Mouse (Mus musculus): ENCODE measurements around the gene Cacfd1. TPM values are rescaled to one million over a fixed set of nuclear protein-coding genes. Genes with fewer than 3 reads are reported as not detected.

Gene Cacfd1
- polyA plus RNA-seq, 1 experiment from 2014 or later = 96.5 TPM

DNA sequence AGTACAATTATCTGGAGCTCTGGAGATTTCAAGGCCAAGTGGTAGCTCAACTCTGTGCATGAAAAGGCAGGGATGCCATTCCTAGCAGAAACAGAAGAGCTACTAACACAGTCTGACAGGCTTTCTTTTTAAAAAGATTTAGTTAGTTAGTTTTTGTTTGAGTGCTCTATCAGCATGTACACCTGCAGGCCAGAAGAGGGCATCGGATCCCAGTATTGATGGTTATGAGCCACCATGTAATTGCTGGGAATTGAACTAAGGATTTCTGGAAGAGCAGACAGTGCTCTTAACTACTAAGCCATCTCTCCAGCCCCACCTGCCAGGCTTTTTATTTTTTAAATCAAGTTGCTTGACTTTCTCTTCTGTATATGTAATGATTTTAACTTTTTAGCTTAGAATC lies 12.2 kb upstream of the Cacfd1 start:
- no peaks in the 10 kb centered on the region for H3K36me3 ChIP-seq
- no peaks in the 10 kb centered on the region for H3K9me3 ChIP-seq
- no peaks in the 10 kb centered on the region for H3K4me1 ChIP-seq (replicated peaks)
- no peak overlapping the region for H3K27ac ChIP-seq
- no peak overlapping the region for H3K9ac ChIP-seq (replicated peaks)
- ATAC-seq (ENCODE audit: insufficient number of reproducible peaks, insufficient read depth, low FRiP score, low TSS enrichment, low read depth) = no peak
- WGBS = 90% methylated on average over 1 of the region's 1 CpGs
- no peak overlapping the region for H3K4me3 ChIP-seq (replicated peaks)
- H3K27me3 ChIP-seq = no peaks in the 10 kb centered on the region
- no peak overlapping the region for H3K4me2 ChIP-seq

DNA sequence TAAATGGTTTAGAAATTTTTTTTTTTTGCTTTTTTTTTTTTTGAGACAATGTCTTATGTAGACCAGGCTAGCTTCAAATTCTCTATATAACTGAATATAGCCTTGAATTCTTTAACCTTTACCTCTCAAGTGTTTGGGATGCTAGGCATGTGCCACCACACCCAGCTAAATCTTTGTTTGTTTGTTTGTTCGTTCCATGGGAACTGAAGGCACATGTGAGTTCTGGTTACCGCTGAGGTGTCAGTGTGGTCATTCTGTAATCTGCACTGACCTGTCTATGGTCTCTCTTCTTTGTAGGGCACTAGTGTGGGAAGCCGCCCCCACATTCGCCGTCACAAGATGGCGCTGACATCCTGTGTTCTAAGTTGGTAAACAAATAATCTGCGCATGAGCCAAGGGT lies 11.7 kb upstream of the Cacfd1 start:
- no peaks in the 10 kb centered on the region for H3K27me3 ChIP-seq
- H3K4me2 ChIP-seq = no peak overlapping the region
- no peak overlapping the region for H3K9ac ChIP-seq (replicated peaks)
- no peak for ATAC-seq (ENCODE audit: insufficient number of reproducible peaks, insufficient read depth, low FRiP score, low TSS enrichment, low read depth)
- no peak overlapping the region for H3K4me3 ChIP-seq (replicated peaks)
- H3K9me3 ChIP-seq = no peaks in the 10 kb centered on the region
- no peaks in the 10 kb centered on the region for H3K36me3 ChIP-seq
- 93% methylated on average over 6 of the region's 7 CpGs for WGBS
- no peak overlapping the region for H3K27ac ChIP-seq
- H3K4me1 ChIP-seq (replicated peaks) = no peaks in the 10 kb centered on the region

DNA sequence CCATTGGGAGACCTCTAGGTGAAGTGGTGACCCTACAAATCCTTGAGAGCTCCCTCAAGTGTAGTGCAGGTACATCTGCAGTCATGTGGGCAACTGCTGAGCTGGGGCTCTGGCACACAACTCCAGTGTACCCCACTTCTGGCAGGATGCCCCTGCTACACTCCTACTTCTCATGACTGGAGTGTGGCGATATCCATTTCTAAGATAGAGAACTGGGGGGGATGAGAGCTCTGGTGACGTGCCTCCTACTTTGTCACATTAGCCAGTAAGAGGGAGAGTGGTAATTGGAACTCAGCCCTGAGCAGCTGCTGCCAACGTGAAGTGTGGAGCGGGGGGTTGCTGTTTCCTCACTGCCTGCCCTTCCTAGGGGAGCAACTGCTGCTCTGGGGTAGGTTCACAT lies 3.5 kb upstream of the Cacfd1 start:
- Histone ChIP-seq H3K9ac (replicated peaks) (no peak overlapping the region), H3K4me3 (replicated peaks) (no peak overlapping the region), H3K36me3 (no peaks in the 10 kb centered on the region), H3K4me1 (replicated peaks) (peaks cover 18% of the 10 kb centered on the region), H3K27ac (no peak overlapping the region), H3K9me3 (no peaks in the 10 kb centered on the region), H3K4me2 (no peak overlapping the region), H3K27me3 (no peaks in the 10 kb centered on the region)
- no peak for ATAC-seq (ENCODE audit: insufficient number of reproducible peaks, insufficient read depth, low FRiP score, low TSS enrichment, low read depth)
- WGBS = 68% methylated on average over 4 of the region's 4 CpGs

DNA sequence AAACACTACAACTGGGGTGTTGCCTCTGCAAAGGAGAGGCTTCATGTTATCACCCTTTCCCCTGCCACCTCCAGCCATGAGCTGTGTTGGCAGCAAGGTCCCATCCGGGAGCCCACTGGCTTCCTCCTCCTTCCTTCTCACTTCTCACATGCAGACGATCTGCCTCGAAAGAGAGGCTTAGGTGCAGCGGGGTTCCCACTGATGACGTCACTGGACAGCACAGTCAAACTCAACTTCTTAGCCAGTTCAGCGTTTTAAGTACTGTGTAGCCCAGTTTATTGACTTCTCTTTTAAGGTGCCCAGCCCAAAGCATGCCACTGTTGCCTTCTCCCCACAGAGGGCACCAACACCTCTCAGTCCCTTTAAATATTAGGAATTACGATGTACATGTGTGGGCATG lies 2.0 kb upstream of the Cacfd1 start:
- Histone ChIP-seq H3K4me1 (replicated peaks) (peaks cover 24% of the 10 kb centered on the region), H3K36me3 (peaks cover 4% of the 10 kb centered on the region; the same call in 1 of the 2 replicates), H3K9ac (replicated peaks) (no peak overlapping the region), H3K9me3 (no peaks in the 10 kb centered on the region), H3K27ac (no peak overlapping the region), H3K27me3 (no peaks in the 10 kb centered on the region), H3K4me2 (no peak overlapping the region), H3K4me3 (replicated peaks) (no peak overlapping the region)
- WGBS = 66% methylated on average over 7 of the region's 7 CpGs
- no peak for ATAC-seq (ENCODE audit: insufficient number of reproducible peaks, insufficient read depth, low FRiP score, low TSS enrichment, low read depth)

DNA sequence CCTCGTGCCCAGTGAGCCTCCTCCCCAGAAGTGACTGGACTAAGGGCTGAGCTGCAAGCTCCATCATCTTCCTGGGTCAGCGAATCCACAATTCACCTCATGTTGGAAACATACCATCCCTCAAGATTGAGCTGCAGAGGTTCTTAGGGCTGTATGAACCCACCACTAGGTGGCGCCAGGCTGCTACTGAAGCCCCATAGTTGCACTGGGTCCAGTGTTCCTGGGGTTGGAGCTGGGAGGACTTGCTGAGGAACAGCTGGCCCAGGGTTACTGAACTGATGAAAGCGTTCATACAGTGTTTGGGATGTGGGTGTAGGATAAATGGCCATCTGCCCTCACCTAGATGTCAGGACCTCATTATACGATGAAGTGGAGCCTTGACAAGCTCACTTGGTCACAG lies 8.1 kb downstream of the Cacfd1 start:
- Histone ChIP-seq H3K27me3 (no peaks in the 10 kb centered on the region), H3K9me3 (no peaks in the 10 kb centered on the region), H3K36me3 (peaks cover 87% of the 10 kb centered on the region), H3K4me1 (replicated peaks) (0 out of 2 replicates have a peak, but pooled peaks cover 3% of the 10 kb centered on the region), H3K27ac (no peak overlapping the region), H3K9ac (replicated peaks) (no peak overlapping the region), H3K4me3 (replicated peaks) (no peak overlapping the region), H3K4me2 (no peak overlapping the region)
- WGBS = 52% methylated on average over 5 of the region's 5 CpGs
- ATAC-seq (ENCODE audit: insufficient number of reproducible peaks, insufficient read depth, low FRiP score, low TSS enrichment, low read depth) = no peak; the same call in 1 of the 2 replicates

DNA sequence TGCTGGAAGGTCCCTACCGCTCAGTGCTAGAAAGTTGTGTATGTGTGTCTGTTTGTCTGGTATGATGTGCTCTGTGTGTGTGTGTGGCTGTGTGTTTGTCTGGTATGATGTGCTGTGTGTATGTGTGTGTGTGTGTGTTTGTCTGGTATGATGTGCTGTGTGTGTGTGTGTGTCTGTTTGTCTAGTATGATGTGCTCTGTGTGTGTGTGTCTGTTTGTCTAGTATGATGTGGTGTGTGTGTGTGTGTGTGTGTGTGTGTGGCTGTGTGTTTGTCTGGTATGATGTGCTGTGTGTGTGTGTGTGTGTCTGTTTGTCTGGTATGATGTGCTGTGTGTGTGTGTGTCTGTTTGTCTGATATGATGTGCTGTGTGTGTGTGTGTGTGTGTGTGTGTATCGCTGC lies 9.8 kb downstream of the Cacfd1 start:
- Histone ChIP-seq H3K9me3 (no peaks in the 10 kb centered on the region), H3K4me2 (no peak overlapping the region), H3K9ac (replicated peaks) (no peak overlapping the region), H3K36me3 (peaks cover 71% of the 10 kb centered on the region), H3K27me3 (no peaks in the 10 kb centered on the region), H3K27ac (no peak overlapping the region), H3K4me3 (replicated peaks) (no peak overlapping the region), H3K4me1 (replicated peaks) (0 out of 2 replicates have a peak, but pooled peaks cover 3% of the 10 kb centered on the region)
- WGBS = 90% methylated on average over 2 of the region's 2 CpGs
- ATAC-seq (ENCODE audit: insufficient number of reproducible peaks, insufficient read depth, low FRiP score, low TSS enrichment, low read depth) = no peak

DNA sequence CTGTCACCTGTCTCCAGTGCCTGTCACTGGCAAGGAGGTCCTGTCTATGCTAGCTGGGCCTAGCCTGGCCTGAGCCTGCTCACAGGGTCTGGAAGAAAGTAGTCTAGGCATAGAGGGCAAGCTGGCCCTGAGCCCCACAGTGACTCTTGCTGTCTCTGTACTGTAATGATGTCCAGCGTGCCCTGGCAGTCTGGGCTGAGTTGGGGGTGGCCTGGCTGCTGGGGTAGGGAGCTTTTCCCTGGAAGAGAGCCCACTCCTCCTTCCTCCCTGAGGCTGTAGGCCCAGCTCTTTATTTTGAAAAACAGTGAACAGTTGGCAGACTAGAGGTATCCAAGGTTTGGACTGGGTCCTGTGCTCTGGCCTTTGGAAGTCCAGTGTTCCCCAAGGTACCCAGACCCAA lies 11.4 kb downstream of the Cacfd1 start:
- Histone ChIP-seq H3K9ac (replicated peaks) (no peak overlapping the region), H3K36me3 (peaks cover 55% of the 10 kb centered on the region), H3K9me3 (no peaks in the 10 kb centered on the region), H3K4me1 (replicated peaks) (0 out of 2 replicates have a peak, but pooled peaks cover 3% of the 10 kb centered on the region), H3K4me2 (no peak overlapping the region), H3K4me3 (replicated peaks) (no peak overlapping the region), H3K27ac (no peak overlapping the region), H3K27me3 (no peaks in the 10 kb centered on the region)
- 83% methylated on average over 1 of the region's 1 CpGs for WGBS
- ATAC-seq (ENCODE audit: insufficient number of reproducible peaks, insufficient read depth, low FRiP score, low TSS enrichment, low read depth) = no peak

DNA sequence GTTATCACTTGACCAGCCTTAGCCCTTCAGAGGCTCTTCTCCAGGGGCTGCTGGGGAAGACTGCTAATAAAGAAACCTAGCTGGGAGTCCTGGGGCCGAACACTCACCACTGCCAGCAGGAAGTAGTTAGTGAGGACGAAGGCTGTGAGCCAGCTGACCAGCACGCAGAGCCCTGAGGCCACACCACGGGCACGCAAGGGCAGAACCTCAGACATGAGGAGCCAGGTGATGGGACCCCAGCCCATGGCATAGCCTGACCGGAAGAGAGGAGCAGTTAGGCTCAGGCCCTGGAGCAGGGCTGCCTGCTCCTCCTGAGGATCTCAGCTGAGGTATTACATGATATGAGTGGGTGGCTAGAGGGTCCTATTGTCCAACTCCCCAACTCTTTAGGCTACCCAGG lies 12.9 kb downstream of the Cacfd1 start:
- 0 out of 2 replicates have a peak, but pooled peaks cover 5% of the 10 kb centered on the region for H3K4me1 ChIP-seq (replicated peaks)
- H3K27me3 ChIP-seq = 0 out of 2 replicates have a peak, but pooled peaks cover 4% of the 10 kb centered on the region
- no peak overlapping the region for H3K4me3 ChIP-seq (replicated peaks)
- no peak for ATAC-seq (ENCODE audit: insufficient number of reproducible peaks, insufficient read depth, low FRiP score, low TSS enrichment, low read depth)
- no peak overlapping the region for H3K27ac ChIP-seq
- no peak overlapping the region for H3K9ac ChIP-seq (replicated peaks)
- WGBS = 60% methylated on average over 6 of the region's 6 CpGs
- peaks cover 40% of the 10 kb centered on the region for H3K36me3 ChIP-seq
- H3K4me2 ChIP-seq = no peak overlapping the region
- H3K9me3 ChIP-seq = no peaks in the 10 kb centered on the region

DNA sequence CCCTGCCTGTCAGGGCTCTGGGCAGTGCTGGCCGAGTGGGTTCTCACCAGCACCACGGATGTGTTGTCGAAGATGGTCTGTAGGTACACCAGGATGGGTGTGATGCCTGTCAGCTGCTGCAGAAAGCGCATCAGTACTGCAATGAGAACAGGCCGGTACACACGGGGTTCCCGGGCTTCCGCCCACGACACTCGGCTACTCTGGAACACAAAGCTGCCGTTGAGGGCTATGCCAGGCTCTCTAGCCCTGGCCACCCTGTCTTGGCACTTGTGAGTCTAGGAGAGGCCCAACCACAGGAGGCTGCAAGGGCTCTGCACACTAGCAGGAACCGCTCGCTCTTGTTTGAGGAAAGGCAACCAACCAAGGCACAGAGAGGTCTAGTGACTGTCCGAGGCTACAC lies 14.4 kb downstream of the Cacfd1 start:
- Histone ChIP-seq H3K27me3 (peaks cover 13% of the 10 kb centered on the region; the same call in 1 of the 2 replicates), H3K9me3 (no peaks in the 10 kb centered on the region), H3K27ac (no peak overlapping the region), H3K36me3 (peaks cover 25% of the 10 kb centered on the region), H3K4me3 (replicated peaks) (no peak overlapping the region), H3K9ac (replicated peaks) (no peak overlapping the region), H3K4me1 (replicated peaks) (0 out of 2 replicates have a peak, but pooled peaks cover 7% of the 10 kb centered on the region), H3K4me2 (no peak overlapping the region)
- no peak for ATAC-seq (ENCODE audit: insufficient number of reproducible peaks, insufficient read depth, low FRiP score, low TSS enrichment, low read depth)
- 89% methylated on average over 14 of the region's 14 CpGs for WGBS

DNA sequence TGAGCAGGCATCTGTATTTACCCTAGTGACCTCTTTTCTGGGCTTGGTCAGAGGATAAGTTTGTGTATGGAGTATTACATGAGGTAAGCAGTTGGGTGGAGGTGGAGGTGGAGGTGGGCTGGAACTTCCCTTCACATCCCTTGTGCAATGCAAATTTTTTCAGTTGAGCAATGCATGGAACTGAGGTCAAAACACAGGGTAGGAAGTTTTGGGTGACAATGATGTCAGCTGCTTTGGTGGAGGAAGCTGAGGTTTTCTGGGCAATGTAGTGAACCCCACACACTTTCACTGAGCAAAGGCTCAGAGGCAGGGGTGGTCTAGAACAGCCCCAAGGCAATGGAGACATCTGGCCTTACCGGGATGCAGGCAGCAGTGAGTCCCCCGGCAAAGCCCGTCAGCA lies 15.8 kb downstream of the Cacfd1 start:
- Histone ChIP-seq H3K9me3 (no peaks in the 10 kb centered on the region), H3K27me3 (peaks cover 19% of the 10 kb centered on the region; the same call in 1 of the 2 replicates), H3K4me3 (replicated peaks) (no peak overlapping the region), H3K27ac (no peak overlapping the region), H3K4me1 (replicated peaks) (0 out of 2 replicates have a peak, but pooled peaks cover 7% of the 10 kb centered on the region), H3K9ac (replicated peaks) (no peak overlapping the region), H3K36me3 (peaks cover 11% of the 10 kb centered on the region; the same call in 1 of the 2 replicates), H3K4me2 (no peak overlapping the region)
- WGBS = 82% methylated on average over 3 of the region's 3 CpGs
- no peak for ATAC-seq (ENCODE audit: insufficient number of reproducible peaks, insufficient read depth, low FRiP score, low TSS enrichment, low read depth)

DNA sequence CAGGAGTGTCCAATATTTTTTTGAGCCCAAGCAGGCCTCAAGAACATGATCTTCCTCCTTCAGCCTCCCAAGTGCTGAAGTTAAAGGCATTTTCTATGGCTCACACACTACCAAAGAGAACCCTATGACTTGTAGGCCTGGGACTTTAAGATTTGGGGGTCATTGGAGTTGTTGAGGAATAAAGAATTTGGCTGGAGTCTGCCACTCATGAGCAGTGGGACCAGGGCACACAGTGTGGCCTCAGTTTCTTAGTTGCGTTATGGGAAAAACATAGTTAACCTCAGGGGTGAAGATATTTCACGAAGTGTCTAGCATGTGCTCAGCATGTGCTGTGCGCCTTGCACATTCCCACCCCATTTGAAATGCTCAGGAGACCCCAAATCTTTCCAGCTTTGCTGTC lies 16.6 kb downstream of the Cacfd1 start:
- Histone ChIP-seq H3K9me3 (no peaks in the 10 kb centered on the region), H3K4me1 (replicated peaks) (0 out of 2 replicates have a peak, but pooled peaks cover 7% of the 10 kb centered on the region), H3K27me3 (peaks cover 21% of the 10 kb centered on the region; the same call in 1 of the 2 replicates), H3K4me2 (no peak overlapping the region), H3K27ac (no peak overlapping the region), H3K36me3 (0 out of 2 replicates have a peak, but pooled peaks cover 4% of the 10 kb centered on the region), H3K9ac (replicated peaks) (no peak overlapping the region), H3K4me3 (replicated peaks) (no peak overlapping the region)
- no peak for ATAC-seq (ENCODE audit: insufficient number of reproducible peaks, insufficient read depth, low FRiP score, low TSS enrichment, low read depth)
- WGBS = 96% methylated on average over 3 of the region's 3 CpGs
